Mouse (Mus musculus) neural tube, embryonic 11.5 days (tissue): Measurements from ENCODE around the gene Gm28710. TPM values are rescaled to one million over a fixed set of nuclear protein-coding genes. Genes with fewer than 3 reads are reported as not detected.

Experiments used
- ATAC-seq: fragments of 200-750 bp; cut with Nextera tagmentation; 2 replicates; pipeline ENCODE4 v1.8.0; 2017; ENCODE audit warnings: moderate number of reproducible peaks, mild to moderate bottlenecking, moderate TSS enrichment, moderate library complexity; ENCODE audit not compliant: insufficient read depth, low FRiP score, low TSS enrichment
- DNase-seq: peaks from one replicate; pipeline ENCODE4 v3.0.0-alpha.2; 2015; ENCODE audit warnings: low spot score
- H3K27ac ChIP-seq: fragments of 300-500 bp; sonication (generic); 2 replicates; pipeline ENCODE4 v1.5.1; 2014; ENCODE audit warnings: low read depth, mild to moderate bottlenecking, low read length
- H3K27me3 ChIP-seq: fragments of 300-500 bp; sonication (generic); 2 replicates; pipeline ENCODE4 v1.6.1; 2014; ENCODE audit warnings: mild to moderate bottlenecking, low read length, mixed read lengths; ENCODE audit not compliant: control insufficient read depth, insufficient read depth
- H3K36me3 ChIP-seq: fragments of 300-500 bp; sonication (generic); 2 replicates; pipeline ENCODE4 v1.6.1; 2014; ENCODE audit warnings: mild to moderate bottlenecking, low read length, moderate library complexity, mixed read lengths; ENCODE audit not compliant: control insufficient read depth, insufficient read depth
- H3K4me1 ChIP-seq: fragments of 300-500 bp; sonication (generic); 2 replicates; pipeline ENCODE4 v1.6.1; 2014; ENCODE audit warnings: low read length, mixed read lengths; ENCODE audit not compliant: control insufficient read depth, insufficient read depth
- H3K4me2 ChIP-seq: fragments of 300-500 bp; sonication (generic); 2 replicates; pipeline ENCODE4 v1.6.1; 2014; ENCODE audit warnings: low read depth, mild to moderate bottlenecking, moderate library complexity
- H3K4me3 ChIP-seq: fragments of 300-500 bp; sonication (generic); 2 replicates; pipeline ENCODE4 v1.5.1; 2014; ENCODE audit warnings: low read depth, low read length
- H3K9ac ChIP-seq: fragments of 300-500 bp; sonication (generic); 2 replicates; pipeline ENCODE4 v1.6.1; 2014; ENCODE audit warnings: mild to moderate bottlenecking, low read length
- H3K9me3 ChIP-seq: fragments of 300-500 bp; sonication (generic); 2 replicates; pipeline ENCODE4 v1.6.1; 2016; ENCODE audit warnings: low read length; ENCODE audit not compliant: control insufficient read depth
- WGBS: fragments of 180-500 bp; shearing (Covaris S2); extraction: QIAGEN DNeasy Blood & Tissue Kit; methylation state at CpG from one replicate; pipeline ENCODE4 v1.1.7; 2014; 5-methylcytosine and 5-hydroxymethylcytosine counted together
- polyA plus RNA-seq: library from polyadenylated mRNA; unstranded; fragments of >200 nt; fragmentation: Nextera tagmentation; extraction: Ambion mirVana; gene quantifications from 2 replicates; pipeline ENCODE4 v1.2.1, GENCODE M21; 2014

Gm28710 gene
- polyA plus RNA-seq, 1 experiment from 2014 or later = not detected

GRCm38 (mm10) chr5:16919791-16920190 lies 128.2 kb downstream of the Gm28710 start:
- Histone ChIP-seq H3K9ac (no peak overlapping the region), H3K9me3 (no peaks in the 10 kb centered on the region), H3K4me2 (no peak overlapping the region), H3K4me1 (no peaks in the 10 kb centered on the region), H3K36me3 (no peaks in the 10 kb centered on the region), H3K27ac (no peak overlapping the region), H3K27me3 (no peaks in the 10 kb centered on the region), H3K4me3 (no peak overlapping the region)
- 97% methylated on average over 8 of the region's 8 CpGs for WGBS
- no peak for DNase-seq
- ATAC-seq = no peak

GRCm38 (mm10) chr5:16922473-16922872 lies 130.9 kb downstream of the Gm28710 start:
- Histone ChIP-seq H3K27me3 (no peaks in the 10 kb centered on the region), H3K27ac (no peak overlapping the region), H3K9me3 (no peaks in the 10 kb centered on the region), H3K36me3 (no peaks in the 10 kb centered on the region), H3K4me3 (no peak overlapping the region), H3K4me2 (no peak overlapping the region), H3K9ac (no peak overlapping the region), H3K4me1 (no peaks in the 10 kb centered on the region)
- ATAC-seq (no peak), DNase-seq (no peak)
- 83% methylated on average over 1 of the region's 1 CpGs for WGBS

Other genes starting within 250 kb of the Gm28710 start
- 0.73 and 2.1 TPM in 2 replicates for gene Hgf, start 238.3 kb upstream of the Gm28710 start, polyA plus RNA-seq